Mouse (Mus musculus) lung, postnatal 0 days (tissue): ENCODE results near the gene Zfp771. TPM values are rescaled to one million over a fixed set of nuclear protein-coding genes. Genes with fewer than 3 reads are reported as not detected.

Experiments
- ATAC-seq: fragments of 200-750 bp; cut with Nextera tagmentation; 2 replicates; pipeline ENCODE4 v1.8.0; 2017; ENCODE audit warnings: moderate library complexity
- DNase-seq: peaks from one replicate; pipeline ENCODE4 v3.0.0-alpha.2; 2016; ENCODE audit warnings: low spot score
- H3K27ac ChIP-seq: fragments of 300-500 bp; sonication (generic); 2 replicates; pipeline ENCODE4 v1.5.1; 2014; ENCODE audit warnings: antibody characterized with exemption, mild to moderate bottlenecking, low read length, mixed read lengths
- H3K27me3 ChIP-seq: fragments of 300-500 bp; sonication (generic); replicated peaks from 2 replicates; pipeline ENCODE4 v1.6.1; 2014; ENCODE audit warnings: low read length, mixed read lengths; ENCODE audit not compliant: insufficient read depth
- H3K36me3 ChIP-seq: fragments of 300-500 bp; sonication (generic); 2 replicates; pipeline ENCODE4 v1.6.1; 2014; ENCODE audit warnings: low read length, mixed read lengths; ENCODE audit not compliant: insufficient read depth
- H3K4me1 ChIP-seq: fragments of 300-500 bp; sonication (generic); 2 replicates; pipeline ENCODE4 v1.6.1; 2014; ENCODE audit warnings: antibody characterized with exemption, low read depth, low read length, mixed read lengths; ENCODE audit not compliant: insufficient read depth
- H3K4me2 ChIP-seq: fragments of 300-500 bp; sonication (generic); replicated peaks from 2 replicates; pipeline ENCODE4 v1.6.1; 2014; ENCODE audit warnings: low read depth, mild to moderate bottlenecking, low read length, moderate library complexity, mixed read lengths
- H3K4me3 ChIP-seq: fragments of 300-500 bp; sonication (generic); 2 replicates; pipeline ENCODE4 v1.5.1; 2014; ENCODE audit warnings: low read depth, low read length
- H3K9ac ChIP-seq: fragments of 300-500 bp; sonication (generic); replicated peaks from 2 replicates; pipeline ENCODE4 v1.6.1; 2014; ENCODE audit warnings: low read depth, mild to moderate bottlenecking
- H3K9me3 ChIP-seq: fragments of 300-500 bp; sonication (generic); 2 replicates; pipeline ENCODE4 v1.6.1; 2016; ENCODE audit warnings: low read length, mixed read lengths
- CTCF ChIP-seq: IDR thresholded peaks from 2 replicates; pipeline ENCODE4 v1.5.1; 2016; ENCODE audit warnings: antibody characterized with exemption, mild to moderate bottlenecking
- EP300 ChIP-seq: IDR thresholded peaks from 2 replicates; pipeline ENCODE4 v1.6.1; 2016; ENCODE audit warnings: antibody characterized with exemption, mild to moderate bottlenecking, control low read depth
- WGBS: fragments of 180-500 bp; shearing (Covaris S2); extraction: QIAGEN DNeasy Blood & Tissue Kit; methylation state at CpG from one replicate; pipeline ENCODE4 v1.1.7; 2014; 5-methylcytosine and 5-hydroxymethylcytosine counted together
- polyA plus RNA-seq: library from polyadenylated mRNA; unstranded; fragments of >200 nt; fragmentation: Nextera tagmentation; extraction: Ambion mirVana; gene quantifications from 2 replicates; pipeline ENCODE4 v1.2.1, GENCODE M21; 2015

Zfp771 gene
- polyA plus RNA-seq, 1 experiment from 2014 or later = 34.9 TPM

- Histone ChIP-seq H3K4me3 (no peak overlapping the region), H3K4me1 (no peaks in the 10 kb centered on the region), H3K9ac (no peak overlapping the region), H3K27me3 (no peaks in the 10 kb centered on the region), H3K27ac (no peak overlapping the region), H3K9me3 (no peaks in the 10 kb centered on the region), H3K4me2 (no peak overlapping the region), H3K36me3 (no peaks in the 10 kb centered on the region)
- DNase-seq = no peak
- TF ChIP-seq CTCF (no peak), EP300 (no peak)
- no peak for ATAC-seq
- 33% methylated on average over 4 of the region's 4 CpGs for WGBS
Observed at GRCm38 (mm10) chr7:127281114-127281513, 37.0 kb downstream of the Zfp771 start.

GRCm38 (mm10) chr7:127282190-127282589 lies 38.1 kb downstream of the Zfp771 start:
- 69% methylated on average over 2 of the region's 2 CpGs for WGBS
- no peak for TF ChIP-seq CTCF
- no peak for TF ChIP-seq EP300
- Histone ChIP-seq H3K36me3 (no peaks in the 10 kb centered on the region), H3K4me3 (no peak overlapping the region), H3K27ac (no peak overlapping the region), H3K27me3 (no peaks in the 10 kb centered on the region), H3K4me2 (no peak overlapping the region), H3K9me3 (no peaks in the 10 kb centered on the region), H3K9ac (no peak overlapping the region), H3K4me1 (no peaks in the 10 kb centered on the region)
- ATAC-seq (no peak), DNase-seq (no peak)

- Histone ChIP-seq H3K9me3 (no peaks in the 10 kb centered on the region), H3K27me3 (no peaks in the 10 kb centered on the region), H3K4me2 (no peak overlapping the region), H3K27ac (no peak overlapping the region), H3K4me3 (no peak overlapping the region), H3K4me1 (no peaks in the 10 kb centered on the region), H3K9ac (no peak overlapping the region), H3K36me3 (no peaks in the 10 kb centered on the region)
- ATAC-seq (no peak), DNase-seq (no peak)
- WGBS = 48% methylated on average over 5 of the region's 10 CpGs
- TF ChIP-seq EP300 (no peak), CTCF (no peak)
Observed at GRCm38 (mm10) chr7:127285154-127285553, 41.1 kb downstream of the Zfp771 start.

- 66% methylated on average over 1 of the region's 1 CpGs for WGBS
Observed at GRCm38 (mm10) chr7:127287940-127288339, 43.9 kb downstream of the Zfp771 start.

GRCm38 (mm10) chr7:127289306-127289705 lies 45.2 kb downstream of the Zfp771 start:
- no peak overlapping the region for H3K27ac ChIP-seq
- TF ChIP-seq CTCF (no peak), EP300 (no peak)
- 70% methylated on average over 2 of the region's 2 CpGs for WGBS

More at GRCm38 (mm10) chr7:127287940-127288339, 43.9 kb downstream of the Zfp771 start:
- no peaks in the 10 kb centered on the region for H3K4me1 ChIP-seq
- no peaks in the 10 kb centered on the region for H3K9me3 ChIP-seq
- H3K27ac ChIP-seq = no peak overlapping the region
- H3K4me2 ChIP-seq = no peak overlapping the region
- H3K36me3 ChIP-seq = no peaks in the 10 kb centered on the region
- peak; percentile 36 for DNase-seq
- no peak overlapping the region for H3K4me3 ChIP-seq
- H3K27me3 ChIP-seq = no peaks in the 10 kb centered on the region
- no peak overlapping the region for H3K9ac ChIP-seq
- TF ChIP-seq CTCF (no peak), EP300 (no peak)
- ATAC-seq = no peak

GRCm38 (mm10) chr7:127290142-127290541 lies 46.1 kb downstream of the Zfp771 start:
- WGBS = 62% methylated on average over 8 of the region's 8 CpGs
- DNase-seq = no peak
- Histone ChIP-seq H3K9me3 (no peaks in the 10 kb centered on the region), H3K27ac (no peak overlapping the region), H3K4me2 (no peak overlapping the region), H3K4me1 (no peaks in the 10 kb centered on the region), H3K36me3 (no peaks in the 10 kb centered on the region), H3K27me3 (no peaks in the 10 kb centered on the region), H3K4me3 (no peak overlapping the region), H3K9ac (no peak overlapping the region)
- no peak for ATAC-seq
- TF ChIP-seq CTCF (no peak), EP300 (no peak)

More at GRCm38 (mm10) chr7:127289306-127289705, 45.2 kb downstream of the Zfp771 start:
- Histone ChIP-seq H3K36me3 (no peaks in the 10 kb centered on the region), H3K4me3 (no peak overlapping the region), H3K27me3 (no peaks in the 10 kb centered on the region), H3K9ac (no peak overlapping the region), H3K9me3 (no peaks in the 10 kb centered on the region), H3K4me1 (no peaks in the 10 kb centered on the region), H3K4me2 (no peak overlapping the region)
- no peak for DNase-seq
- ATAC-seq = no peak

- Histone ChIP-seq H3K9me3 (no peaks in the 10 kb centered on the region), H3K4me3 (0 out of 2 replicates have a peak within 1 kb of the TSS, but pooled peaks have one; percentile 12), H3K27me3 (no peaks in the 10 kb centered on the region), H3K9ac (no peak within 1 kb of the TSS), H3K4me2 (no peak within 1 kb of the TSS), H3K36me3 (no peaks in the 10 kb centered on the region), H3K4me1 (no peaks in the 10 kb centered on the region), H3K27ac (no peak within 1 kb of the TSS)
- 62% methylated on average over 11 of the region's 11 CpGs for WGBS
- peak; percentile 33 for DNase-seq
- ATAC-seq = 0 out of 2 replicates have a peak, but pooled peaks have one; percentile 23
- no peak for TF ChIP-seq EP300
- TF ChIP-seq CTCF = no peak
Observed at GRCm38 (mm10) chr7:127296098-127296497, 52.0 kb downstream of the Zfp771 start, which contains the start of gene Itgal. Itgal (plus strand) TSS chr7:127296260.
